Comparison of ENCODE assay signal across 8 mouse cellular contexts in the genomic region with DNA sequence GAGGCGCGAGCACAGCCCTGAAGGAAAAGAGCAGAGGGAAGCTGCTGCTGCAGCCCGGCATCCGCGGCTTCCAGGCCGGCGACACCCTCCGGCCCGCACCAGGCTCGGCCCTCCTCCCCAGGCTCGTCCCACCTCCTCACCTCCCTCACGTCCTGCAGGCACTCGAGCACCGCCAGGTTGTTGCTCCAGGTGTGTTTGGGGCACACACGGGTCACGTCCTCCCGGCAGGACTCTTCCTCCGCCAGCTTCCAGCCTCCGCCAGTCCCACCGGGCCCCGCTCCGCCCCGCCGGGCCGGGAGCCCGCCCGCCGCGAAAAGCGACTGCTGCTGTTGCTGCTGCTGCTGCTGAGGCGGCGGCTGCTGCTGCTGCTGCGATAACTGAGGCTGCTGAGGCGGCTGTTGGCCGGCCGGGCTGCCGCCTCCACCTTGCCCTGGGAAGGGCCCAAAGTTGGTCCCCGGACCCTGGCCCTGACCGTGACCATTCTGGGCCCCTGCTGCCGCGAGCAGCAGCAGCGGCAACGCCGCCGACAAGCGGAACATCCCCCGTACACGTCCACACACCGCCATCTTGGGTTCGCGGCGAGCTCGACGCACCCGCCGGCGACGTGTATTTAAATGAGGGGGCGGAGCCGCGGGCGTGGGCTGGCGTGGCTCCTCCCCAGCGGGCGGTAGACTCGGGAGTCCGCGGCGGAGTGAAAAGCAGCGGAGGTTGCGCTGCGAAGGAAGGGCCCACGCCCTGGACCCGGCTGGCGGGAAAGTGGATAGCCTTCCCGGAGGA. TPM values are rescaled to one million over a fixed set of nuclear protein-coding genes. Genes with fewer than 3 reads are reported as not detected.
DNase-seq lines count a peak whose midpoint lies in the region; ATAC-seq lines count a peak whose summit lies in the region.

Glg1 (minus strand) TSS at position 586 of the 777 bp plus-strand sequence.

- peak within 1 kb of the TSS; percentile 89 for H3K9ac ChIP-seq in hindbrain, embryonic 15.5 days

- peaks cover 13% of the 10 kb centered on the region for H3K4me1 ChIP-seq in hindbrain, embryonic 15.5 days (replicated peaks)

- peak within 1 kb of the TSS; percentile 79 for H3K4me3 ChIP-seq in hindbrain, embryonic 15.5 days

- H3K27me3 ChIP-seq in hindbrain, embryonic 15.5 days: no peaks in the 10 kb centered on the region

- under 1% methylated on average over 66 of the region's 76 CpGs for WGBS in hindbrain, embryonic 15.5 days

- ATAC-seq in hindbrain, embryonic 15.5 days (ENCODE audit: low FRiP score, low read depth): peak; percentile 93

- peak; percentile 92 for DNase-seq in T-cell, adult 2 months (ENCODE audit: low spot score)
- peak; percentile 92 to 95 for DNase-seq in cerebellum, postnatal 36 days
- peak; percentile 90 to 91 for DNase-seq in frontal cortex, postnatal 36 days (ENCODE audit: low spot score in 2 of 2)
- DNase-seq in left cerebral cortex, adult 11 months (ENCODE audit: low spot score): peak; percentile 81
- DNase-seq in lung, postnatal 4 days: peak; percentile 96
- DNase-seq in retina, postnatal 7 days (ENCODE audit: low read depth, low spot score): peak; percentile 87
- peak; percentile 94 for DNase-seq in urinary bladder, adult 2 months (ENCODE audit: low spot score)

- H3K4me2 ChIP-seq in hindbrain, embryonic 15.5 days: peak within 1 kb of the TSS; percentile 62

- H3K36me3 ChIP-seq in hindbrain, embryonic 15.5 days: no peaks in the 10 kb centered on the region

- H3K9me3 ChIP-seq in hindbrain, embryonic 15.5 days: no peaks in the 10 kb centered on the region

- H3K27ac ChIP-seq in hindbrain, embryonic 15.5 days (replicated peaks): peak within 1 kb of the TSS; percentile 95

RNA-seq across cellular contexts. Expression of gene Glg1, which starts in this region (rescaled TPM):
- polyA plus RNA-seq in hindbrain, embryonic 15.5 days (2015; fragmentation: Nextera tagmentation; extraction: Ambion mirVana): 65.0 and 68.5 TPM in 2 replicates
- polyA plus RNA-seq in urinary bladder, adult 2 months (2012; rRNA removed): 42.4 and 51.0 TPM in 2 replicates

Comparison
In these comparisons a context has a peak if more than half of its experiments do, and no peak if none do; other contexts are left out.
1. Peak in every context shown above with its lines: DNase-seq, ATAC-seq, H3K4me3 ChIP-seq and H3K27ac ChIP-seq.